Mouse (Mus musculus): ENCODE measurements around the gene Dnah14. TPM values are rescaled to one million over a fixed set of nuclear protein-coding genes. Genes with fewer than 3 reads are reported as not detected.

Gene Dnah14
- polyA plus RNA-seq, 1 experiment from 2014 or later: 1.8 TPM

DNA sequence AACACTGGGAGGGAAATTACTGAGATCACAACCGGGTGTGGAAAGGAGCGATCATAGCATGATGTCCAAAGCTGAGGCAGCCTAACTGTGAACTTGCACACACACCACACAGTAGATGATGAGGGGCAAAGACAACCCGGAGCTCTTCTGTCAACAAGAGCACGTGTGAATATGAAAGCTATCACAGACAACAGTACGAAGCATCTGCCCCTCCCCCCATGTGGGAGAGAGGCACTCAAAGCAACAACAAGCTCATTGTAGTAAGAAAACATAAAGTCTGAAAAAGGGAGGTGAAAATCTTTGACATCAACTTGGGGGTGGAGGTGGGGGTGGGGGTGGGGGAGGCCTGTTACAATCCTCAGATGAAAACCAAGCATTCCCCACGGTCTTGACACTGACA lies 256.8 kb downstream of the Dnah14 start:
- Histone ChIP-seq H3K4me3 (ENCODE audit: low read depth, low read length) (no peak overlapping the region), H3K9me3 (ENCODE audit: control insufficient read depth, low read length) (no peaks in the 10 kb centered on the region), H3K27me3 (replicated peaks; ENCODE audit: control insufficient read depth, insufficient read depth, low read length) (no peaks in the 10 kb centered on the region), H3K4me1 (ENCODE audit: control insufficient read depth, insufficient read depth, low read length) (no peaks in the 10 kb centered on the region), H3K36me3 (ENCODE audit: control insufficient read depth, insufficient read depth, low read length) (peaks cover 84% of the 10 kb centered on the region), H3K9ac (ENCODE audit: low read depth, low read length) (no peak overlapping the region), H3K4me2 (ENCODE audit: low read depth, low read length) (no peak overlapping the region), H3K27ac (replicated peaks; ENCODE audit: low read depth, low read length) (no peak overlapping the region)
- WGBS: 84% methylated on average over 6 of the region's 6 CpGs
- DNase-seq (ENCODE audit: low spot score) (no peak), ATAC-seq (ENCODE audit: low read depth) (no peak)

DNA sequence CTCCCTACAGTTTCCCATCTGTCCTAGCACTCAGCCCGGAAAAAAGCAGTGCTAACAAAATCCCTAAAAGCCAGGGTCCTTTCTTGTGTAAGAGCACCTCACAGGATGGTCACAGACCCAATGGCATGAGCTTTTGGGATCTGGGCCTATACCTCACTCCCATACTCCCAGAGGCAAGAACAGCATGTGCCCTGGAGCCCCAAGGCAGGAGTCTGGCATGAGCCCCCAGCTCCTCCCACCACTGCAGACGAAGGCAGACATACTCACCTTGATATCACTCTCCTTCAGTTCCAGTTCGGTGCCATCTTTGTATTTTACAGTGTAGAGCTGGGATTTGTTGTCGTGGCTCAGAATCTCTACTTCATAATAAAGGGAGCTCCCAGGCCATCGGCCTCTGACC lies 261.8 kb downstream of the Dnah14 start:
- DNase-seq (ENCODE audit: low spot score) (no peak), ATAC-seq (ENCODE audit: low read depth) (no peak)
- no peak overlapping the region for H3K4me2 ChIP-seq (ENCODE audit: low read depth, low read length)
- no peak overlapping the region for H3K27ac ChIP-seq (replicated peaks; ENCODE audit: low read depth, low read length)
- H3K27me3 ChIP-seq (replicated peaks; ENCODE audit: control insufficient read depth, insufficient read depth, low read length): no peaks in the 10 kb centered on the region
- H3K4me3 ChIP-seq (ENCODE audit: low read depth, low read length): no peak overlapping the region
- H3K9me3 ChIP-seq (ENCODE audit: control insufficient read depth, low read length): no peaks in the 10 kb centered on the region
- H3K9ac ChIP-seq (ENCODE audit: low read depth, low read length): no peak overlapping the region
- WGBS: 85% methylated on average over 5 of the region's 5 CpGs
- peaks cover 26% of the 10 kb centered on the region for H3K4me1 ChIP-seq (ENCODE audit: control insufficient read depth, insufficient read depth, low read length)
- H3K36me3 ChIP-seq (ENCODE audit: control insufficient read depth, insufficient read depth, low read length): peaks cover 37% of the 10 kb centered on the region

DNA sequence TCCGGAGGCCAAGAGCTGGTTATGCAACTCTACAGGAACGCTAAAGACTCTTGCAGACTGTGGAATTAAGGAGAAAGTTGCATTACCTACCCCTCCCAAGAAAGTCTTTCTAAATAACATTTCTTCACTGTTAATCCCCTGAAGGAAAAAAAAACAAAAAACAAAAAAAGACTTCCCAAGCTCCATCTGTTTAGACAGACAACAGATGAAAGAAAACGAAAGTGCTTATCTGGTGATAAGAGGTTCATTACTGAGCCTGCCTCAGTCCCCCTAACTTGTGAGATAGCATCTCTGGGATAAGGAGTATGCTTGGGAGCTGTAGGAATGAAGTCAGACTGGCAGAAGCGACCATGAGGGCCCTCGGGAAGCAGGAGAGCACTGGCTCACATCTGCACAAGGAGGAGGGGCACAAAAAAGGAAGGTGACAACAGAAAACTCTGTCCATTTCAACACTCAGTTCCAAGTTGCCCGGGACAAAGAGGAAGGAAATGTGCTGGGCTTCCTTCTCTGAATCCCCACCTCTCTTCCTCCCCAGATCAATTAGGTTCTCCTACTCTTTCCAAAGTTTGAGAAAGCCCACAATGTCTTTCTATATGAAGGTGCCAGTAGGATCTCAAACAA lies 263.5 kb downstream of the Dnah14 start:
- Histone ChIP-seq H3K4me3 (ENCODE audit: low read depth, low read length) (peak overlapping the region; percentile 68), H3K4me2 (ENCODE audit: low read depth, low read length) (peak overlapping the region; percentile 85), H3K36me3 (ENCODE audit: control insufficient read depth, insufficient read depth, low read length) (peaks cover 20% of the 10 kb centered on the region), H3K9ac (ENCODE audit: low read depth, low read length) (no peak overlapping the region), H3K27ac (replicated peaks; ENCODE audit: low read depth, low read length) (no peak overlapping the region), H3K27me3 (replicated peaks; ENCODE audit: control insufficient read depth, insufficient read depth, low read length) (no peaks in the 10 kb centered on the region), H3K4me1 (ENCODE audit: control insufficient read depth, insufficient read depth, low read length) (peaks cover 27% of the 10 kb centered on the region), H3K9me3 (ENCODE audit: control insufficient read depth, low read length) (no peaks in the 10 kb centered on the region)
- ATAC-seq (ENCODE audit: low read depth) (no peak), DNase-seq (ENCODE audit: low spot score) (no peak)
- WGBS: 14% methylated on average over 6 of the region's 6 CpGs

DNA sequence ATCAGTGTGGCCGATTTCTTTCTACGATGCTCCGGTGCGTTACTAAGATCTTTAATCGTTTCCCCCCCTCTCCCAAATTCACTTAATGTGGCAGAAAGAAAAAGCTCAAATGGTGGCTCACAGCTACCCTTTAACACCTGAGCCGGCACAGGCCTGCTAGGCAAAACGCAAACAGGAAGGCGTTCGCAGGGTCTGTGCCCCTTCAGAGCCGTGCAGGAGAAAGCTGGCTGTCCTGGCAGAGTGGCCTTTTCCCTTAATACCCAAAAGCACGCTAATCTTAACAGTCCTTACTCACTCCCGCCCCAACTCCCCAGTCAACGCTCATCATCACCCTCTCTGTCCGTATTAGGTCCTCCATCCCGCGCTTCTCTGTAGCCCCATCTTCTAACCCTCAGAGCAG lies 265.0 kb downstream of the Dnah14 start:
- DNase-seq (ENCODE audit: low spot score): no peak
- Histone ChIP-seq H3K9me3 (ENCODE audit: control insufficient read depth, low read length) (no peaks in the 10 kb centered on the region), H3K4me1 (ENCODE audit: control insufficient read depth, insufficient read depth, low read length) (peaks cover 27% of the 10 kb centered on the region), H3K4me3 (ENCODE audit: low read depth, low read length) (peak overlapping the region; percentile 68), H3K27ac (replicated peaks; ENCODE audit: low read depth, low read length) (peak overlapping the region; percentile 94), H3K36me3 (ENCODE audit: control insufficient read depth, insufficient read depth, low read length) (peaks cover 5% of the 10 kb centered on the region), H3K9ac (ENCODE audit: low read depth, low read length) (peak overlapping the region; percentile 89), H3K27me3 (replicated peaks; ENCODE audit: control insufficient read depth, insufficient read depth, low read length) (no peaks in the 10 kb centered on the region), H3K4me2 (ENCODE audit: low read depth, low read length) (peak overlapping the region; percentile 85)
- WGBS: under 1% methylated on average over 16 of the region's 16 CpGs
- ATAC-seq (ENCODE audit: low read depth): no peak

DNA sequence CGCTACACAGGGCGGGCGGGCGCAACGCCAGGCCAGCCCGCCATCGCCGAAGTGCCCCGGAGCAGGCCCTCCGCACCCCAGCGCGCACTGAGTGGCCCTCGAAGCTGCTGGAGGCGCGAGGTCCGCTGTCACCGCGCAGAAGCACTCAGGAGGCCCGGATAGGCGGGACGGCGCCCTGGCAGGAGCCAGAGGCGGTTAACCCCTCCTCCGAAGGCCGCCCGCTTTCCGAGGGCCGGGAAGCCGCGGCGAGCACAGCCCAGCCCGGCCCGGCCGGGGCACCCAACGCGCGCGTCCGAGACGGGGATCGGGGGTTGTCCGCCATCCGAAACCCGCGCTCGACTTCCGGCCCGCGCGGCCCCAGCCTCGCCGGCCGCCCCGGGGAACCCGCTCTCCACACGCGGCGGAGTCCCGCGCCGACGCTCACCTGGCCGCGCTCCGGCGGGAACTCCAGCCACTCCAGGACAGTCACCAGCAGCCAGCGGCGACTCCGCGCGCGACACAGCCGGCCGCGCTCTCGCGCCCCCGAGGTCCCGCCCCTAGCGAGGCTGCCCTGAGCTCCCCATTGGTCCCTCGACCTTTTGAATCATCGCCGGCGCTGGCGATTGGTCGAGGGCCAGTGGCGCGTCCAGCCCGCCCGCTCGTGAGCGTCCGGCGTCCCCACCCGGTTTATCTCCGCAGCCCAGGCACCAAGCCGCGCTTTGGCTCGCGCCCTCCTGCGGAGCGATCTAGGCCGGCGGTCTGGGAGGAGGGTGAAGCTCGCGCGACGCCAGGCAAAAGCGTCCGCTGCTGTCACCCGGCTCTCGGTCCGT lies 265.7 kb downstream of the Dnah14 start:
- WGBS: under 1% methylated on average over 36 of the region's 113 CpGs
- peak; percentile 98 for DNase-seq (ENCODE audit: low spot score)
- peak overlapping the region; percentile 68 for H3K4me3 ChIP-seq (ENCODE audit: low read depth, low read length)
- H3K4me2 ChIP-seq (ENCODE audit: low read depth, low read length): peak overlapping the region; percentile 85
- H3K9me3 ChIP-seq (ENCODE audit: control insufficient read depth, low read length): no peaks in the 10 kb centered on the region
- no peaks in the 10 kb centered on the region for H3K36me3 ChIP-seq (ENCODE audit: control insufficient read depth, insufficient read depth, low read length)
- peak overlapping the region; percentile 89 for H3K9ac ChIP-seq (ENCODE audit: low read depth, low read length)
- no peaks in the 10 kb centered on the region for H3K27me3 ChIP-seq (replicated peaks; ENCODE audit: control insufficient read depth, insufficient read depth, low read length)
- peak; percentile 98 for ATAC-seq (ENCODE audit: low read depth)
- H3K27ac ChIP-seq (replicated peaks; ENCODE audit: low read depth, low read length): peak overlapping the region; percentile 94
- peaks cover 27% of the 10 kb centered on the region for H3K4me1 ChIP-seq (ENCODE audit: control insufficient read depth, insufficient read depth, low read length)

DNA sequence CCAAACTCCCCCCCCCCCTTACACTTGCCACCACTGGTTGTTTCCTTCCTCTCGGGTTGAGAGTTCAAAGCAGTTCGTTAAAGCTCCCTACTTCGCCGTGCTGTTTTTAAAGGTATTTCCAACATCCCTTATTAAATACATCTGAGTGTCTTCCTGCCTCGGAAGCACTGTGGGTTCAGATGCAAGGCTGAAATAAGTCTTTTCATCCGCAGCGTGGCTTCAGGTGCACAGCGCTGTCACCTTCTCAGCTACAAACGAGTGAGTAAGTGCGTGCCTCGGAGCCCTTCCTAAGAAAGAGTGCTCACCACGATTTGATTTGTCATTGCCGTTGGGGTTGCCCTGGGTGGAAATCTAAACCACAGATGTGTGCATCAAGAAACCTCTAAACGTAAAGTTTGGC lies 266.4 kb downstream of the Dnah14 start, which contains the start of gene Lbr:
TSS of gene Lbr (minus strand) at position 266 of the 400 bp plus-strand sequence.
- Histone ChIP-seq H3K27ac (replicated peaks; ENCODE audit: low read depth, low read length) (peak within 1 kb of the TSS; percentile 94), H3K4me1 (ENCODE audit: control insufficient read depth, insufficient read depth, low read length) (peaks cover 27% of the 10 kb centered on the region), H3K9ac (ENCODE audit: low read depth, low read length) (peak within 1 kb of the TSS; percentile 89), H3K36me3 (ENCODE audit: control insufficient read depth, insufficient read depth, low read length) (no peaks in the 10 kb centered on the region), H3K4me2 (ENCODE audit: low read depth, low read length) (peak within 1 kb of the TSS; percentile 85), H3K4me3 (ENCODE audit: low read depth, low read length) (peak within 1 kb of the TSS; percentile 68), H3K27me3 (replicated peaks; ENCODE audit: control insufficient read depth, insufficient read depth, low read length) (no peaks in the 10 kb centered on the region), H3K9me3 (ENCODE audit: control insufficient read depth, low read length) (no peaks in the 10 kb centered on the region)
- ATAC-seq (ENCODE audit: low read depth) (no peak), DNase-seq (ENCODE audit: low spot score) (peak; percentile 54)
- 1% methylated on average over 14 of the region's 14 CpGs for WGBS

DNA sequence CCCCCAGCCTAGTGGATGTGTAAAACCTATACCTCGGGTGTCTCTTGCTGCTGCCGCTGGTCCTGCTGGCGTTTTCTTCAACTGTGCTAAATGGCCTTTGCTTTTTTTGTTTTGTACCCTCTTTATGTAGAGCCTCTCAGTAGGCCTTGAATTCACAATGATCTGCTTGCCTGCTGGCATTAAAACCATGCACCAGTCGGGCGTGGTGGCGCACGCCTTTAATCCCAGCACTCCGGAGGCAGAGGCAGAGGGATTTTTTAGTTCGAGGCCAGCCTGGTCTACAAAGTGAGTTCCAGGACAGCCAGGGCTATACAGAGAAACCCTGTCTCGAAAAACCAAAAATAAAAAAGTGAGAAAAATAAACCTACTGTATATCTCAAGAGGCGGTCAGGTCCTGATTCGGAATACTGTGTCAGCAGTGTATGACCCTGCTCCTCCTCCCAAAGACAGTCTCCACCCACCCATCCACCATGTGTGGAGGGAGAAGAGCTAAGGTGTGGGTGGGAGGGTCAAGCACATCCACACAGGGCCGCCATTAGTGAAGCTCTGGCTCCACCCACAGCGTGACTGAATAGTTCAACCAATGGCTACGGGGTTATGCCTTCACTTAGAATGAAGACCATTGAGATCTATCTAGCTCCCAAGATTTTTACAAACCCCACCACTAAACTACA lies 268.7 kb downstream of the Dnah14 start:
- H3K27ac ChIP-seq (replicated peaks; ENCODE audit: low read depth, low read length): no peak overlapping the region
- ATAC-seq (ENCODE audit: low read depth): no peak
- DNase-seq (ENCODE audit: low spot score): no peak

DNA sequence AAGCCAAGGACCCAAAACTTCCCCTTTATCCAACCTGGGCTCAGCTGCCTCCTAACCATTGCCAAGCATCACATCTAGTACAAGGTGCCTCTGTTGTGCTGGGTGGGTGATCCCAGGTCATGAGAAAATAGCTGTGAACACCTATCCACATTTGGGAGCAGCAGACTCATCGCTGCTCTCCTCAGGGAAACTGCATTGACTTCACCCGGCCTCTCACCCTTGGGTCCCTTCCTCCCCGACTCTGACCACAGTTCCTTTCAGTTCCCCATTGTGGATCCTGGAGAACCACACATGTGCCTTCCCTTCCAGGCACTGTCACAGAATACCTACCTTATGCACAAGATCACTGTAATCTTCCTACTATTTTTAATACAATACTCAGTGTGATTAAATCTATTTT lies 269.4 kb downstream of the Dnah14 start:
- WGBS: 89% methylated on average over 3 of the region's 3 CpGs
- no peaks in the 10 kb centered on the region for H3K27me3 ChIP-seq (replicated peaks; ENCODE audit: control insufficient read depth, insufficient read depth, low read length)

More for the DNA sequence above, 268.7 kb downstream of the Dnah14 start:
- H3K9ac ChIP-seq (ENCODE audit: low read depth, low read length): no peak overlapping the region
- H3K4me2 ChIP-seq (ENCODE audit: low read depth, low read length): no peak overlapping the region
- WGBS: 75% methylated on average over 15 of the region's 15 CpGs
- no peaks in the 10 kb centered on the region for H3K27me3 ChIP-seq (replicated peaks; ENCODE audit: control insufficient read depth, insufficient read depth, low read length)
- H3K4me1 ChIP-seq (ENCODE audit: control insufficient read depth, insufficient read depth, low read length): peaks cover 18% of the 10 kb centered on the region
- no peak overlapping the region for H3K4me3 ChIP-seq (ENCODE audit: low read depth, low read length)
- no peaks in the 10 kb centered on the region for H3K9me3 ChIP-seq (ENCODE audit: control insufficient read depth, low read length)
- no peaks in the 10 kb centered on the region for H3K36me3 ChIP-seq (ENCODE audit: control insufficient read depth, insufficient read depth, low read length)

More for the DNA sequence above, 269.4 kb downstream of the Dnah14 start:
- no peak overlapping the region for H3K4me3 ChIP-seq (ENCODE audit: low read depth, low read length)
- no peak overlapping the region for H3K9ac ChIP-seq (ENCODE audit: low read depth, low read length)
- H3K9me3 ChIP-seq (ENCODE audit: control insufficient read depth, low read length): no peaks in the 10 kb centered on the region
- no peak overlapping the region for H3K27ac ChIP-seq (replicated peaks; ENCODE audit: low read depth, low read length)
- H3K4me2 ChIP-seq (ENCODE audit: low read depth, low read length): no peak overlapping the region
- peaks cover 10% of the 10 kb centered on the region for H3K4me1 ChIP-seq (ENCODE audit: control insufficient read depth, insufficient read depth, low read length)
- DNase-seq (ENCODE audit: low spot score) (no peak), ATAC-seq (ENCODE audit: low read depth) (no peak)
- H3K36me3 ChIP-seq (ENCODE audit: control insufficient read depth, insufficient read depth, low read length): no peaks in the 10 kb centered on the region

Measured in embryonic facial prominence, embryonic 14.5 days (tissue).